Mouse (Mus musculus): ENCODE measurements around the gene Hoxa3. TPM values are rescaled to one million over a fixed set of nuclear protein-coding genes. Genes with fewer than 3 reads are reported as not detected.

Gene Hoxa3
- polyA plus RNA-seq, 1 experiment from 2014 or later = 1.2 TPM

GRCm38 (mm10) chr6:52168191-52169055, 44.7 kb downstream of the Hoxa3 start:
- Histone ChIP-seq H3K27me3 (replicated peaks) (peaks cover 99% of the 10 kb centered on the region), H3K9me3 (no peaks in the 10 kb centered on the region), H3K36me3 (no peaks in the 10 kb centered on the region), H3K4me3 (peak overlapping the region; percentile 36), H3K4me2 (peak overlapping the region; percentile 59), H3K4me1 (peaks cover 21% of the 10 kb centered on the region), H3K9ac (peak overlapping the region; percentile 73), H3K27ac (replicated peaks) (peak overlapping the region; percentile 79)
- ATAC-seq (ENCODE audit: extremely low read depth, insufficient number of reproducible peaks, low FRiP score, low TSS enrichment) = no peak
- WGBS = 3% methylated on average over 42 of the region's 42 CpGs

- 10% methylated on average over 14 of the region's 14 CpGs for WGBS
- Histone ChIP-seq H3K36me3 (no peaks in the 10 kb centered on the region), H3K4me1 (peaks cover 19% of the 10 kb centered on the region), H3K4me3 (peak overlapping the region; percentile 36), H3K27me3 (replicated peaks) (peaks cover 99% of the 10 kb centered on the region), H3K4me2 (peak overlapping the region; percentile 59), H3K9me3 (no peaks in the 10 kb centered on the region), H3K27ac (replicated peaks) (peak overlapping the region; percentile 79), H3K9ac (peak overlapping the region; percentile 73)
- no peak for ATAC-seq (ENCODE audit: extremely low read depth, insufficient number of reproducible peaks, low FRiP score, low TSS enrichment)
These were observed 45.4 kb downstream of the Hoxa3 start for GRCm38 (mm10) chr6:52167736-52168161.

GRCm38 (mm10) chr6:52167176-52167575, 46.0 kb downstream of the Hoxa3 start:
- Histone ChIP-seq H3K9me3 (no peaks in the 10 kb centered on the region), H3K4me3 (peak overlapping the region; percentile 36), H3K4me1 (peaks cover 14% of the 10 kb centered on the region; the same call in 1 of the 2 replicates), H3K4me2 (peak overlapping the region; percentile 59), H3K27ac (replicated peaks) (peak overlapping the region; percentile 79), H3K9ac (peak overlapping the region; percentile 73), H3K36me3 (no peaks in the 10 kb centered on the region), H3K27me3 (replicated peaks) (peaks cover 99% of the 10 kb centered on the region)
- WGBS = 18% methylated on average over 1 of the region's 1 CpGs
- ATAC-seq (ENCODE audit: extremely low read depth, insufficient number of reproducible peaks, low FRiP score, low TSS enrichment) = no peak

GRCm38 (mm10) chr6:52166431-52167077, 46.6 kb downstream of the Hoxa3 start:
- no peak for ATAC-seq (ENCODE audit: extremely low read depth, insufficient number of reproducible peaks, low FRiP score, low TSS enrichment)
- Histone ChIP-seq H3K4me1 (peaks cover 14% of the 10 kb centered on the region; the same call in 1 of the 2 replicates), H3K9ac (peak overlapping the region; percentile 59), H3K27ac (replicated peaks) (peak overlapping the region; percentile 79), H3K9me3 (no peaks in the 10 kb centered on the region), H3K4me2 (peak overlapping the region; percentile 59), H3K27me3 (replicated peaks) (peaks cover 99% of the 10 kb centered on the region), H3K4me3 (peak overlapping the region; percentile 51), H3K36me3 (no peaks in the 10 kb centered on the region)
- WGBS = 12% methylated on average over 4 of the region's 4 CpGs

GRCm38 (mm10) chr6:52165441-52166370, 47.4 kb downstream of the Hoxa3 start:
- H3K4me3 ChIP-seq = peak overlapping the region; percentile 51
- peaks cover 10% of the 10 kb centered on the region for H3K4me1 ChIP-seq
- H3K9me3 ChIP-seq = no peaks in the 10 kb centered on the region
- H3K9ac ChIP-seq = peak overlapping the region; percentile 59
- no peaks in the 10 kb centered on the region for H3K36me3 ChIP-seq
- H3K27me3 ChIP-seq (replicated peaks) = peaks cover 98% of the 10 kb centered on the region
- ATAC-seq (ENCODE audit: extremely low read depth, insufficient number of reproducible peaks, low FRiP score, low TSS enrichment) = no peak
- H3K4me2 ChIP-seq = peak overlapping the region; percentile 59
- 2% methylated on average over 28 of the region's 28 CpGs for WGBS
- peak overlapping the region; percentile 79 for H3K27ac ChIP-seq (replicated peaks)

GRCm38 (mm10) chr6:52164626-52165440, 48.3 kb downstream of the Hoxa3 start, which contains the start of gene Hoxa2:
TSS of gene Hoxa2 (minus strand) at chr6:52164831.
- no peaks in the 10 kb centered on the region for H3K9me3 ChIP-seq
- ATAC-seq (ENCODE audit: extremely low read depth, insufficient number of reproducible peaks, low FRiP score, low TSS enrichment) = no peak
- H3K27ac ChIP-seq (replicated peaks) = peak within 1 kb of the TSS; percentile 79
- peak within 1 kb of the TSS; percentile 59 for H3K4me2 ChIP-seq
- H3K9ac ChIP-seq = peak within 1 kb of the TSS; percentile 72
- H3K27me3 ChIP-seq (replicated peaks) = peaks cover 98% of the 10 kb centered on the region
- under 1% methylated on average over 25 of the region's 25 CpGs for WGBS
- peaks cover 11% of the 10 kb centered on the region for H3K4me1 ChIP-seq
- H3K4me3 ChIP-seq = peak within 1 kb of the TSS; percentile 51
- no peaks in the 10 kb centered on the region for H3K36me3 ChIP-seq

GRCm38 (mm10) chr6:52164051-52164625, 49.0 kb downstream of the Hoxa3 start:
- 4% methylated on average over 39 of the region's 39 CpGs for WGBS
- peak overlapping the region; percentile 79 for H3K27ac ChIP-seq (replicated peaks)
- peak overlapping the region; percentile 51 for H3K4me3 ChIP-seq
- peaks cover 15% of the 10 kb centered on the region for H3K4me1 ChIP-seq
- H3K9me3 ChIP-seq = no peaks in the 10 kb centered on the region
- H3K9ac ChIP-seq = peak overlapping the region; percentile 72
- no peaks in the 10 kb centered on the region for H3K36me3 ChIP-seq
- H3K4me2 ChIP-seq = peak overlapping the region; percentile 59
- no peak for ATAC-seq (ENCODE audit: extremely low read depth, insufficient number of reproducible peaks, low FRiP score, low TSS enrichment)
- H3K27me3 ChIP-seq (replicated peaks) = peaks cover 98% of the 10 kb centered on the region

GRCm38 (mm10) chr6:52163366-52164031, 49.6 kb downstream of the Hoxa3 start:
- Histone ChIP-seq H3K36me3 (no peaks in the 10 kb centered on the region), H3K9ac (peak overlapping the region; percentile 72), H3K4me1 (peaks cover 19% of the 10 kb centered on the region), H3K9me3 (no peaks in the 10 kb centered on the region), H3K27ac (replicated peaks) (peak overlapping the region; percentile 79), H3K27me3 (replicated peaks) (peaks cover 99% of the 10 kb centered on the region), H3K4me2 (peak overlapping the region; percentile 59), H3K4me3 (peak overlapping the region; percentile 51)
- ATAC-seq (ENCODE audit: extremely low read depth, insufficient number of reproducible peaks, low FRiP score, low TSS enrichment) = no peak
- 7% methylated on average over 17 of the region's 17 CpGs for WGBS

GRCm38 (mm10) chr6:52162611-52163365, 50.3 kb downstream of the Hoxa3 start:
- Histone ChIP-seq H3K4me3 (peak overlapping the region; percentile 51), H3K36me3 (no peaks in the 10 kb centered on the region), H3K4me2 (peak overlapping the region; percentile 59), H3K9me3 (no peaks in the 10 kb centered on the region), H3K4me1 (peaks cover 24% of the 10 kb centered on the region), H3K27me3 (replicated peaks) (peaks cover 99% of the 10 kb centered on the region), H3K27ac (replicated peaks) (peak overlapping the region; percentile 79), H3K9ac (peak overlapping the region; percentile 72)
- WGBS = 12% methylated on average over 14 of the region's 14 CpGs
- ATAC-seq (ENCODE audit: extremely low read depth, insufficient number of reproducible peaks, low FRiP score, low TSS enrichment) = no peak

Measured in heart, embryonic 13.5 days (tissue).